Mouse (Mus musculus) cortical plate, adult 2 months (tissue): Measurements from ENCODE around the gene Eif4g1.

ENCODE experiments used
- CTCF ChIP-seq: fragments of 200-500 bp; IDR thresholded peaks from 2 replicates; pipeline ENCODE4 v1.5.1; 2011; ENCODE audit warnings: mild to moderate bottlenecking, control low read depth, low read length; ENCODE audit not compliant: insufficient read depth; ENCODE audit errors: extremely low read depth
- POLR2A ChIP-seq: fragments of 200-500 bp; IDR thresholded peaks from 2 replicates; pipeline ENCODE4 v1.6.1; 2011; ENCODE audit warnings: mild to moderate bottlenecking, low read length, control low read depth; ENCODE audit not compliant: insufficient read depth; ENCODE audit errors: extremely low read depth

DNA sequence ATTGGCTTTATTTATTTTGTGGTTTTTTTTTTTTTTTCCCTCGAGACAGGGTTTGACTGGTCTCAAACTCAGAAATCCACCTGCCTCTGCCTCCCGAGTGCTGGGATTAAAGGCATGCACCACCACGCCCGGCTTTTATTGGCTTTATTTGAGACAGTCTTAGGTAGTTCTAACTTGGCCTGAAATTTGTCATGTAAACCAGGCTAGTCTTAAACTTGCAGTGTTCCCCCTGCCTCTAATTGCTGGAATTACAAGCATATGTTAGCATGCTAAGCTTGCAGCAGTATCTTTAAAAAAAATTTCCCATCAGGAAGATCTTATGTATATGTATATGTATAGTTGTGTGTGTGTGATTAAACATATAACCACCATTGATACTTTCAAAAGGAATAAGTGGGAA, 8.6 kb downstream of the Eif4g1 start:
- TF ChIP-seq CTCF (no peak), POLR2A (no peak)
